Mouse (Mus musculus): ENCODE results near the gene Gm39566. TPM values are rescaled to one million over a fixed set of nuclear protein-coding genes. Genes with fewer than 3 reads are reported as not detected.
A peak's percentile ranks its signal among the peaks of the same experiment; 100 is the strongest.

Gene Gm39566
- polyA plus RNA-seq, 1 experiment from 2014 or later: not detected

DNA sequence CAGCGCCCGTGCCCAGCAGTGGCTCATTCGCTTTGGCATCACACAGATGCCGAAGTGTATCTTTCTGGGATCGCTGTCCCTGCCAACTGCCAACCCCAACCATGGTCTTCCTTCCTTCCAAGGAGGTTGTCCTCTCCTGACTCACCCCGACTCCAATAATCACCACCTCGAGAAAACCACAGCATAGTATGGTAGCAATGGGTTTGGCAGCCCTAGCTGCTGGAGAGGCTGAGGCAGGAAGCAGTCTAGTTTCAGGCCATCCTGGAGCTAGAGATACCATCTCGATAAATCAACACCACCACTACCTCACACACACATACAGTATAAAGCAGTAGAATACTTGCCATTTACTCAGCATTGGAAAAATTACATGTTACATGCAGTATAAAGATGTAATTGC is 3.8 kb upstream of the Gm39566 start:
- H3K9me3 ChIP-seq: peaks cover 13% of the 10 kb centered on the region
- no peak overlapping the region for H3K4me3 ChIP-seq
- 95% methylated on average over 8 of the region's 8 CpGs for WGBS
- no peak overlapping the region for H3K27ac ChIP-seq
- H3K36me3 ChIP-seq: 0 out of 2 replicates have a peak, but pooled peaks cover 4% of the 10 kb centered on the region
- H3K27me3 ChIP-seq (ENCODE audit: insufficient read depth, poor library complexity, severe bottlenecking): no peaks in the 10 kb centered on the region
- DNase-seq (ENCODE audit: low spot score): no peak
- no peaks in the 10 kb centered on the region; the same call in 1 of the 2 replicates for H3K4me1 ChIP-seq (replicated peaks)

DNA sequence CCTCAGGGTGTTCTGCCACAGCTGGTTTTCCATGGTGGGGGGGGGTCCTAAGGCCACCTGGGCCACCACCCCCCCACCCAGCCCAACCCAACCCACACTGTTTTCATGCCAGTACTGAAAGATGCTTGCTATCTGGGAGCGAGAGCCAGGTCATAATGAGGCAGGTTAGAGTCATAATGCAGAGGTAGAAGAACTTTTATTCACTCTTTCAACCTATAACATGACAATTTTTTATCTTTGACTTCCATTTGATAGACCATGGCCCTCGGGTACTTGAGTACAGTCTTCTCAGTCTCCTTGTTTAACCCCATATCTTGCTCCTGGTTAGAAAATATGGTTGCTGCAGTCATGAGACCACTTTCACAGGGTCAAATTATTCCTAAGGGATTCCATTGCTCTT is 3.3 kb upstream of the Gm39566 start, which contains the start of gene Spem2:
TSS of gene Spem2 (minus strand) at position 101 of the 400 bp plus-strand sequence.
- Histone ChIP-seq H3K27me3 (ENCODE audit: insufficient read depth, poor library complexity, severe bottlenecking) (no peaks in the 10 kb centered on the region), H3K4me1 (replicated peaks) (no peaks in the 10 kb centered on the region), H3K36me3 (no peaks in the 10 kb centered on the region), H3K4me3 (no peak within 1 kb of the TSS), H3K9me3 (peaks cover 13% of the 10 kb centered on the region), H3K27ac (no peak within 1 kb of the TSS)
- WGBS: 92% methylated on average over 2 of the region's 2 CpGs
- no peak for DNase-seq (ENCODE audit: low spot score)

GRCm38 (mm10) chr11:69816520-69816919 is 1.4 kb upstream of the Gm39566 start:
- Histone ChIP-seq H3K9me3 (peaks cover 13% of the 10 kb centered on the region), H3K36me3 (no peaks in the 10 kb centered on the region), H3K4me3 (no peak overlapping the region), H3K27ac (no peak overlapping the region), H3K4me1 (replicated peaks) (no peaks in the 10 kb centered on the region), H3K27me3 (ENCODE audit: insufficient read depth, poor library complexity, severe bottlenecking) (no peaks in the 10 kb centered on the region)
- DNase-seq (ENCODE audit: low spot score): no peak
- 93% methylated on average over 12 of the region's 12 CpGs for WGBS

- Histone ChIP-seq H3K9me3 (peaks cover 4% of the 10 kb centered on the region; the same call in 1 of the 2 replicates), H3K4me3 (no peak overlapping the region), H3K27me3 (ENCODE audit: insufficient read depth, poor library complexity, severe bottlenecking) (peaks cover 22% of the 10 kb centered on the region), H3K4me1 (replicated peaks) (no peaks in the 10 kb centered on the region), H3K27ac (no peak overlapping the region), H3K36me3 (no peaks in the 10 kb centered on the region)
- no peak for DNase-seq (ENCODE audit: low spot score)
Measured at GRCm38 (mm10) chr11:69810280-69810679, 4.8 kb downstream of the Gm39566 start.

DNA sequence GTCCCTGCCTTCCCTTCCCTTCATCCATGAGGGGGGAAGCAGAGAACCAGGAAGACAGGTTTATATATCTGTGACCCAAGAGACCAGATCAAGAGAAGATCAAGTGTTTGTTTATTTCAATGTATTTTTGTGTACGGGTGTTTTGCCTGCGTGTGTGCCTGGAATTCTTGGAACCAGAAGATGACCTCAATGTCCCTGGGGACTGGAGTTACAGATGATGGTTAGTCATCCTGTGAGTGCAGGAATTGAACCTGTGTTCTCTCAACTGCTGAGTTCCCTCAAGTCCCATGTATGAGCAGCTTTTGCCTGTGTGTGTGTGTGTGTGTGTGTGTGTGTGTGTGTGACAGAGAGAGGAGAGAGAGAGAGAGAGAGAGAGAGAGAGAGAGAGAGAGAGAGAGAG is 7.5 kb downstream of the Gm39566 start:
- no peak overlapping the region for H3K27ac ChIP-seq
- 82% methylated on average over 2 of the region's 2 CpGs for WGBS
- H3K36me3 ChIP-seq: no peaks in the 10 kb centered on the region
- peaks cover 48% of the 10 kb centered on the region for H3K27me3 ChIP-seq (ENCODE audit: insufficient read depth, poor library complexity, severe bottlenecking)
- peaks cover 4% of the 10 kb centered on the region; the same call in 1 of the 2 replicates for H3K9me3 ChIP-seq
- H3K4me3 ChIP-seq: no peak overlapping the region
- peaks cover 25% of the 10 kb centered on the region for H3K4me1 ChIP-seq (replicated peaks)
- DNase-seq (ENCODE audit: low spot score): no peak

DNA sequence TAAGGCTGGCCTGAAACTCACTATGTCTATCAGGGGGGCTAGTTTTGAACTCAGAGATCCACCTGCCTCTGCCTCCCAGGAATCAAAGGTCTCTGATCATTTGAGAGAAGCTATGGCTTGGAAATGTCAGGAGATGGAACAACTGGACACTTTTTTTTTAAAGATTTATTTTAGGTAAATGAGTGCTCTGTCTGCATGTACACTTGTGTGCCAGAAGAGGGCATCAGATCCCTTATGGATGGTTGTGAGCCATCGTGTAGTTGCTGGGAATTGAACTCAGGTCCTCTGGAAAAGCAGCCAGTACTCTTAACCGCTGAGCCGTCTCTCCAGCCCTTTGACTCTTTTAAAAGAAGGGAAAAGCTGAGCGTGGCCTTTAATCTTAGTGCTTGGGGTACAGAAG is 8.7 kb downstream of the Gm39566 start:
- H3K9me3 ChIP-seq: peaks cover 4% of the 10 kb centered on the region; the same call in 1 of the 2 replicates
- no peak for DNase-seq (ENCODE audit: low spot score)
- H3K4me1 ChIP-seq (replicated peaks): peaks cover 38% of the 10 kb centered on the region
- H3K27me3 ChIP-seq (ENCODE audit: insufficient read depth, poor library complexity, severe bottlenecking): peaks cover 61% of the 10 kb centered on the region
- no peaks in the 10 kb centered on the region for H3K36me3 ChIP-seq
- no peak overlapping the region for H3K4me3 ChIP-seq
- WGBS: 83% methylated on average over 4 of the region's 4 CpGs
- H3K27ac ChIP-seq: no peak overlapping the region

DNA sequence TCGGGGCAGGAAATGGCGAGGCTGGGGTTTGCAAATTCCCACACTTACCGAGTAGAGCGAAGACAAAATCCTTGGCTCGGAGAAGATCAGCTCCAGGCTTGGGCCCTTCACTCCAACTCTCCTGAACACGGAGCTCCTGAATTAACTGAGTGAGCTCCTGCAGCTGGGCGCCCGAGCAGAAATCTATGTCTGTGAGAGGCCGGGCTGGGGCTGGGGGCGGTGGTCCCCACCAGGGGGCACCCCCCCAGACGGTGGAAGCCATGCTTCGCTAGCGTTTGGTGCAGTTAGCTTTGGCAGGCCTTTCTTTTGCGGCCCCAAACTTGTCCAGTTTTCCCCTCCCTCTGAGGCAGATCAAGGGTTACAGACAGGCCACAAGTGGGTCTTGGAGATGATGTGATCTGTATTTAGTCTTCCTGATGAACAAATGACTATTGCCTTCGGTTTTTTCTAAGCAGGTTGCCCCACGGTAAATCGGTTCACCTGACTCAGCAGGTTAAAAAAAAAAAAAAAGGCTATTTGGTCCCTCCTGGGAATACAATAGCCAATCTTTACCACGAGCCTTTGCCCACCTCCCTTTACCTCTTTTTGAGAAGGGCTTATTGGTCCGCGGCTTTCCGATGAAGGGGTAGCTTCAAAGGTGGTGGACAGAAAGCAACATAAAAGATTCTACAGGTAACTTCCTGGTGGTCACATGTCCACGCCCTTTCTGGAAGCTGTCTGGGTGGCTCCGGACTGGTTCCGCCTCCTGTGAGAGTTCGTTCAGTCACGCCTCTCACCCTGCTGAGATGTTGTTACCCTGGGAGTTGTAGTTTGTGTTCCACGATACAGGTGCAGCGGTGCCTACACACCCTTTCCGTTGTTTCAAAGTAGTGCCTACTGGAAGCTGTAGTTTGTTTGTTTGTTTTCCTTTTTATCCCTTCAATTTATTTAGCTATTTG is 9.9 kb downstream of the Gm39566 start, which contains the start of gene Tmem102:
TSS of gene Tmem102 (minus strand) at position 653 of the 938 bp plus-strand sequence.
- Histone ChIP-seq H3K27ac (no peak within 1 kb of the TSS), H3K36me3 (no peaks in the 10 kb centered on the region), H3K4me1 (replicated peaks) (peaks cover 49% of the 10 kb centered on the region), H3K9me3 (peaks cover 4% of the 10 kb centered on the region; the same call in 1 of the 2 replicates), H3K27me3 (ENCODE audit: insufficient read depth, poor library complexity, severe bottlenecking) (peaks cover 72% of the 10 kb centered on the region), H3K4me3 (peak within 1 kb of the TSS; percentile 66)
- peak; percentile 17 for DNase-seq (ENCODE audit: low spot score)
- WGBS: 5% methylated on average over 29 of the region's 29 CpGs

DNA sequence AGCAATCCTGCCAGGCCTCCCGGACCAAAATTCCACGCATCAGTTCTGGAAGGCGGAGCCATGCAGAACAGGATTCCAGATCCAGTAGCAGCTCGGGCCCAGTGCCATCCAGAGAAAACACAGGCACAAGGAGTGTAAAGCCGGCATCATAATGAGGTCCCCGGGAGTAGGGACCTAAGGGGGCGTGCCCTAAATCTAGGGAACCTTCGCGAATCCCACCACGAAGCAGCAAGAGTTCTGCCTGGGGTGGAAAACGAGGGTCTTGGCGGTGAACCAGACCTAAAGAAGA is 10.5 kb downstream of the Gm39566 start:
- no peaks in the 10 kb centered on the region for H3K36me3 ChIP-seq
- H3K9me3 ChIP-seq: peaks cover 4% of the 10 kb centered on the region; the same call in 1 of the 2 replicates
- WGBS: 5% methylated on average over 12 of the region's 12 CpGs
- no peak for DNase-seq (ENCODE audit: low spot score)
- no peak overlapping the region for H3K27ac ChIP-seq
- H3K27me3 ChIP-seq (ENCODE audit: insufficient read depth, poor library complexity, severe bottlenecking): peaks cover 79% of the 10 kb centered on the region
- peaks cover 55% of the 10 kb centered on the region for H3K4me1 ChIP-seq (replicated peaks)
- peak overlapping the region; percentile 66 for H3K4me3 ChIP-seq

- Histone ChIP-seq H3K4me1 (replicated peaks) (peaks cover 61% of the 10 kb centered on the region), H3K36me3 (no peaks in the 10 kb centered on the region), H3K27me3 (ENCODE audit: insufficient read depth, poor library complexity, severe bottlenecking) (peaks cover 84% of the 10 kb centered on the region), H3K27ac (peak overlapping the region; percentile 72), H3K4me3 (peak overlapping the region; percentile 66), H3K9me3 (peaks cover 4% of the 10 kb centered on the region; the same call in 1 of the 2 replicates)
- DNase-seq (ENCODE audit: low spot score): peak; percentile 74
- WGBS: 2% methylated on average over 60 of the region's 60 CpGs
Measured at GRCm38 (mm10) chr11:69803786-69804651, 11.1 kb downstream of the Gm39566 start.

- 3% methylated on average over 12 of the region's 12 CpGs for WGBS
- H3K4me1 ChIP-seq (replicated peaks): peaks cover 67% of the 10 kb centered on the region
- peaks cover 91% of the 10 kb centered on the region for H3K27me3 ChIP-seq (ENCODE audit: insufficient read depth, poor library complexity, severe bottlenecking)
- H3K27ac ChIP-seq: peak overlapping the region; percentile 72
- H3K36me3 ChIP-seq: no peaks in the 10 kb centered on the region
- peak overlapping the region; percentile 66 for H3K4me3 ChIP-seq
- H3K9me3 ChIP-seq: peaks cover 4% of the 10 kb centered on the region; the same call in 1 of the 2 replicates
- no peak for DNase-seq (ENCODE audit: low spot score)
Measured at GRCm38 (mm10) chr11:69803328-69803727, 11.8 kb downstream of the Gm39566 start.

- WGBS: under 1% methylated on average over 33 of the region's 33 CpGs
- peak overlapping the region; percentile 82 for H3K27ac ChIP-seq
- H3K9me3 ChIP-seq: peaks cover 4% of the 10 kb centered on the region; the same call in 1 of the 2 replicates
- peaks cover 97% of the 10 kb centered on the region for H3K27me3 ChIP-seq (ENCODE audit: insufficient read depth, poor library complexity, severe bottlenecking)
- DNase-seq (ENCODE audit: low spot score): peak; percentile 80
- H3K4me1 ChIP-seq (replicated peaks): peaks cover 71% of the 10 kb centered on the region
- H3K36me3 ChIP-seq: no peaks in the 10 kb centered on the region
- peak overlapping the region; percentile 66 for H3K4me3 ChIP-seq
Measured at GRCm38 (mm10) chr11:69802648-69803105, 12.4 kb downstream of the Gm39566 start.

DNA sequence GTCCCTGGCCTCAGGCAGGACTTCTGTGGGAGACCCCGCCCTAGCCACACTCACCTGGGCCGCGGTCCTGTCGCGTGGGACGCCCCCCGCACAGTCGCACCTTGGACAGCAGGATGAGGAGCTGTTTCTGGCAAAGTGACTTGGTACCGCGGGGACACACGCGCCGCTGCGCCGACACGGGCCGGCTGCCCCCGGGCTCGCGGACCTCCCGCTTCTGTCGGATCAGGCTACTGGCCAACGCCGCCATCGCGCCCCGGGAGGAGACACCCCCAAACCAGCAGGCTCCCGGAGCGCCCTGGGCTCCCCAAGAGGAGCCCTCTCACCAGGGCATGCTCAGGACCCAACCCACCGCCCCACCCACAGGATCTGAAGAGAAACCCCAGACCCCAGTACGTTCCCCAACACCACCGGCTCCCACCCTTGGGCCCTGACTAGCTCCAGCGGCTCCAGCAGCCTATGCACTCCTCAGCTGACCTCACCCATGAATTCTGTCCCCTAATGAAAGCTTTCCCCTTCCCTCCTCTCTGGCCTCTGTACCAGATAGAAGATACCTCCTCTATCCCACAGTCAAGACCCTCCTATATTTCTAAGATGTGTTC is 13.6 kb downstream of the Gm39566 start, which contains the start of gene Fgf11:
TSS of gene Fgf11 (minus strand) at position 479 of the 599 bp plus-strand sequence.
- Histone ChIP-seq H3K27me3 (ENCODE audit: insufficient read depth, poor library complexity, severe bottlenecking) (peaks cover 99% of the 10 kb centered on the region), H3K4me1 (replicated peaks) (peaks cover 71% of the 10 kb centered on the region), H3K27ac (peak within 1 kb of the TSS; percentile 96), H3K4me3 (peak within 1 kb of the TSS; percentile 66), H3K9me3 (peaks cover 2% of the 10 kb centered on the region; the same call in 1 of the 2 replicates), H3K36me3 (no peaks in the 10 kb centered on the region)
- 1% methylated on average over 33 of the region's 33 CpGs for WGBS
- peak; percentile 30 for DNase-seq (ENCODE audit: low spot score)

Measured in hindbrain, embryonic 10.5 days (tissue).